Mouse (Mus musculus) lung, adult 18-20 months (tissue): ENCODE measurements around the gene Ofd1.

ENCODE experiments used
- DNase-seq, 2 experiments: peaks; one replicate each; pipeline ENCODE4 v3.0.0; 2022; ENCODE audit warnings: mixed read lengths in 2 of 2

Gene Ofd1

GRCm38 (mm10) chrX:166359927-166360440 lies 80.5 kb downstream of the Ofd1 start:
- no peak for DNase-seq

DNA sequence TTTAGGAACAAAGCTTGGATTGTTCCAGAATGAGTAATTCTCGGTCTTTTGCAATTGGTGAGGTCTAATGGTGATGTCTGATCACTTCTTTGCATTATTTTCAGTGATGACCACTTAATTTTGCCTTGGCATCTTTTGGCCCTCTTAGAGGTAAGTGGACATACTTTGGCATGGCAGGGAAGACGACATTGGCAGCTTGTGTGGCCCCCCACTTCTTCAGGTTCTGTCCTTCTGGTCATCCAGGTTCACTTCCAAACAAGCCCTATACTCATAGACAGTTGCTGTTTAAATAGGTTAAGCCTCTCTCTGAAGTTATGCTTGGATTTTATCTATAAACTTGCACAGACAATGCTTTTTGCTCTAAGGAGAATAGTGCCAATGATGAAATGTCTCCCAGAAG lies 81.5 kb downstream of the Ofd1 start:
- DNase-seq: no peak

GRCm38 (mm10) chrX:166356276-166356675 lies 84.2 kb downstream of the Ofd1 start:
- DNase-seq: no peak

- DNase-seq: no peak
Observed at GRCm38 (mm10) chrX:166354913-166355312, 85.6 kb downstream of the Ofd1 start.

- no peak for DNase-seq
Observed at GRCm38 (mm10) chrX:166353412-166353811, 87.1 kb downstream of the Ofd1 start.

DNA sequence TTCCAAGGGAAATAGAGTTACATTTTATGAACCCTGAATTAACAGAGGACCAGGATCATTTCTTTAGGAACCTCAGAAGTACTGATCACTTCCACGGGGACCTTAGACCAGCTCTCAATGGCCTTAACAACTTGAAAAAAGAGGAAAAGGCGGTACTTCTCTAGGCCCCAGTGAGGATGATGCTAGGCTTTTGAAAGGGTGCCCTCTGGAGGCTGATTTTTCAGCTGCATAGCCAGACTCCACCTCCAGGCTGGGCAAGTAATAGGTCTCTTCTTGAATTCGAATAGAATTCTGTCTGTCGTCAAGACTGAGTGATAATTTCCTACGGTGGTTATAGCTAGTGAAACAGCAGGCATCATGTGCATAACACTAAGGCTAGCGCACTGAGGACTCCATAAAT lies 88.7 kb downstream of the Ofd1 start:
- peak; percentile 20 to 51 for DNase-seq

- no peak for DNase-seq
Observed at GRCm38 (mm10) chrX:166348634-166349033, 91.9 kb downstream of the Ofd1 start.

DNA sequence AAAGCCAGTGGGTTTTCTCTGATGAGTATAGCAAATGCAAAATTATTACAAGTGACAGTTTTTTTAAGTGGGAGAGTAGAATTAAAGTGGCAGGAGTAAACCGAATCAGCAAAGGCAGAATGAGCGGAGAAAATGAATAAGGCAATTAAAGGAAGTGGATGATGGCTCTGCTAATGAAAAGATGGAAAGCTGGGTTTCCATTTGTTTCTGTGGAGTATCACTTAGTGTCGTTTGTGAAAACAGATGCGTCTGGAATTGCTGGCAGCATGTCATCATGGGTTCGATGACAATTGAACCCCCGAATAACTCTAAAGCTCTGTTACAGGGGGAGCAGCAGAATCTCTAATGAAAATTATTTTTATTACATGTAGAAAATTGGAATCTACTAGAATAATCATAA lies 92.4 kb downstream of the Ofd1 start:
- DNase-seq: no peak

- DNase-seq: no peak
Observed at GRCm38 (mm10) chrX:166344228-166345015, 96.1 kb downstream of the Ofd1 start.

DNA sequence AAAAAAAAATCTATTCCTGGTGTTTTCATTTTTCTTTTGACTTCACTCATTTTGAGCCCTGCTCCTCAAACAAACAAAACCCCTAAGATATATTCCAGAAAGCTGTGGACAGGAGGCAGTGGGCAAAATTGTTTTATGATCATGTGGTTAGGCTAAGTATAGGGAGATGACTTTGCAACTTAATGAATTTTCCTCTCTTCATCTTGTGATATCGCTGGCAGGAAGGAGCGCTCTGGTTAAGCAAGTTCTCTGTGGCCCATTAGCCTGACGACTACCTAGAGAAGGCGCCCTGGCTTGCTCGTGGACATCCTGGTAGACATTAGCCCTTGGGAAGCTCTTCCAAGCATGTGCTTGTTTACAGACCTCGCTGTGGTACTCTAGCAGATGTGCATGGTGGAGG lies 98.7 kb downstream of the Ofd1 start:
- no peak for DNase-seq
